Mouse (Mus musculus): ENCODE measurements around the gene Btbd9.

- TF ChIP-seq GABPA (IDR thresholded peaks at IDR 0.05; ENCODE audit: low read depth, low read length) (no peak), NELFE (IDR thresholded peaks at IDR 0.05; ENCODE audit: low read depth, low read length) (no peak), POLR2A (IDR thresholded peaks at IDR 0.05; ENCODE audit: control insufficient read depth in 1 of 2, insufficient read depth in 1 of 2, low read depth in 1 of 2, low read length in 2 of 2, poor library complexity in 1 of 2) (no peak), ZNF384 (IDR thresholded peaks at IDR 0.05; ENCODE audit: low read depth, low read length) (no peak), CHD1 (IDR thresholded peaks at IDR 0.05; ENCODE audit: low read depth, low read length) (no peak), MYC (IDR thresholded peaks at IDR 0.05; ENCODE audit: low read depth, low read length) (no peak)
These were observed 190.0 kb downstream of the Btbd9 start for GRCm38 (mm10) chr17:30386241-30386640.

All from MEL (cell line).